Mouse (Mus musculus) lung, postnatal 4 days (tissue): ENCODE measurements at regions not wholly inside any gene's neighbourhood (a gene's known extent, or its start where the extent isn't known, plus 50 kb on each side); places are given as distances from the start of the nearest gene placed in this dataset.

Experiments
- DNase-seq, 2 experiments: peaks; one replicate each; pipeline ENCODE4 v3.0.0; 2021

GRCm38 (mm10) chr13:107621337-107621736 is 422.9 kb upstream of the Smim15 start:
- DNase-seq = no peak

GRCm38 (mm10) chr13:107620887-107621286 is 423.4 kb upstream of the Smim15 start:
- DNase-seq = no peak

GRCm38 (mm10) chr13:107620210-107620609 is 424.0 kb upstream of the Smim15 start:
- DNase-seq = no peak

- peak; percentile 19 to 38 for DNase-seq
These were observed 424.8 kb upstream of the Smim15 start for GRCm38 (mm10) chr13:107619430-107619927.

- DNase-seq = no peak
These were observed 425.3 kb upstream of the Smim15 start for GRCm38 (mm10) chr13:107618796-107619429.

GRCm38 (mm10) chr13:107618369-107618771 is 425.9 kb upstream of the Smim15 start:
- DNase-seq = no peak

GRCm38 (mm10) chr13:107617582-107617981 is 426.7 kb upstream of the Smim15 start:
- no peak for DNase-seq

GRCm38 (mm10) chr13:107616775-107617174 is 427.5 kb upstream of the Smim15 start:
- DNase-seq = peak in 1 of 2 experiments; percentile 12

- DNase-seq = no peak
These were observed 435.2 kb upstream of the Smim15 start for GRCm38 (mm10) chr13:107608996-107609503.

- no peak for DNase-seq
These were observed 437.0 kb upstream of the Smim15 start for GRCm38 (mm10) chr13:107607294-107607693.

GRCm38 (mm10) chr13:107602149-107602548 is 442.1 kb upstream of the Smim15 start:
- DNase-seq = no peak

- DNase-seq = no peak
These were observed 443.2 kb upstream of the Smim15 start for GRCm38 (mm10) chr13:107601132-107601439.

- DNase-seq = peak; percentile 49 to 72
These were observed 443.7 kb upstream of the Smim15 start for GRCm38 (mm10) chr13:107600331-107601131.

- DNase-seq = no peak
These were observed 445.1 kb upstream of the Smim15 start for GRCm38 (mm10) chr13:107599094-107599644.

GRCm38 (mm10) chr13:107598391-107598790 is 445.9 kb upstream of the Smim15 start:
- no peak for DNase-seq

- DNase-seq = no peak
These were observed 447.0 kb upstream of the Smim15 start for GRCm38 (mm10) chr13:107597217-107597616.

GRCm38 (mm10) chr13:107596183-107596582 is 448.1 kb upstream of the Smim15 start:
- no peak for DNase-seq

- no peak for DNase-seq
These were observed 455.7 kb upstream of the Smim15 start for GRCm38 (mm10) chr13:107588399-107589002.

- DNase-seq = no peak
These were observed 456.6 kb upstream of the Smim15 start for GRCm38 (mm10) chr13:107587678-107588077.

- DNase-seq = no peak
These were observed 458.3 kb upstream of the Smim15 start for GRCm38 (mm10) chr13:107585936-107586335.

GRCm38 (mm10) chr13:107585353-107585752 is 458.9 kb upstream of the Smim15 start:
- no peak for DNase-seq

- DNase-seq = no peak
These were observed 465.3 kb upstream of the Smim15 start for GRCm38 (mm10) chr13:107578968-107579367.

- DNase-seq = no peak
These were observed 466.4 kb upstream of the Smim15 start for GRCm38 (mm10) chr13:107577809-107578208.
